Mouse (Mus musculus): ENCODE measurements around the gene Vmn1r13. TPM values are rescaled to one million over a fixed set of nuclear protein-coding genes. Genes with fewer than 3 reads are reported as not detected.
"Not testable (repeated sequence)": the region's sequence is repeated elsewhere in the genome, so short reads cannot be mapped to it uniquely, and the experiment has no call there.

Vmn1r13 gene
- total RNA-seq (2021) = not detected
- long read RNA-seq, experiment 1 = 0 reads
- long read RNA-seq, experiment 2 = 0 reads

GRCm38 (mm10) chr6:57202990-57203389, at the start of gene Vmn1r13:
Gene Vmn1r13 (plus strand): TSS chr6:57203290.
- DNase-seq (ENCODE audit: low spot score in 2 of 2) = not testable (repeated sequence)

GRCm38 (mm10) chr6:57156619-57157018, 46.5 kb upstream of the Vmn1r13 start, which contains the start of gene Vmn1r12:
Gene Vmn1r12 (plus strand): TSS chr6:57156919.
- no peak for DNase-seq (ENCODE audit: low spot score in 2 of 2)

- not testable (repeated sequence) for DNase-seq (ENCODE audit: low spot score in 2 of 2)
Observed at GRCm38 (mm10) chr6:57190016-57190415, 13.1 kb upstream of the Vmn1r13 start.

- DNase-seq (ENCODE audit: low spot score in 2 of 2) = no peak
Observed at GRCm38 (mm10) chr6:57231386-57231785, 28.3 kb downstream of the Vmn1r13 start, which contains the start of gene Vmn1r14. Gene Vmn1r14 (plus strand): TSS chr6:57231686.

- DNase-seq (ENCODE audit: low spot score in 2 of 2) = no peak
Observed at GRCm38 (mm10) chr6:57257652-57258051, 54.6 kb downstream of the Vmn1r13 start, which contains the start of gene Vmn1r15. Gene Vmn1r15 (plus strand): TSS chr6:57257952.

GRCm38 (mm10) chr6:57260990-57261389, 57.9 kb downstream of the Vmn1r13 start:
- no peak for DNase-seq (ENCODE audit: low spot score in 2 of 2)

Other genes with a start within 250 kb of the Vmn1r13 start
- gene Vmn1r5, start 233.0 kb upstream of the Vmn1r13 start, total RNA-seq (2021) = not detected
- gene Vmn1r6, start 206.0 kb upstream of the Vmn1r13 start, total RNA-seq (2021) = not detected
- not detected for gene Vmn1r7, start 178.0 kb upstream of the Vmn1r13 start, total RNA-seq (2021)
- not detected for gene Vmn1r8, start 171.0 kb upstream of the Vmn1r13 start, total RNA-seq (2021)
- not detected for gene Vmn1r9, start 136.5 kb upstream of the Vmn1r13 start, total RNA-seq (2021)
- gene Vmn1r10, start 93.8 kb upstream of the Vmn1r13 start, total RNA-seq (2021) = not detected
- not detected for gene Vmn1r11, start 69.8 kb upstream of the Vmn1r13 start, total RNA-seq (2021)
- not detected for gene Vmn1r12, start 46.4 kb upstream of the Vmn1r13 start, total RNA-seq (2021)
- not detected for gene Vmn1r14, start 28.4 kb downstream of the Vmn1r13 start, total RNA-seq (2021)
- not detected for gene Vmn1r15, start 54.7 kb downstream of the Vmn1r13 start, total RNA-seq (2021)
- not detected for gene Vmn1r16, start 126.2 kb downstream of the Vmn1r13 start, total RNA-seq (2021)
- not detected for gene Vmn1r17, start 160.4 kb downstream of the Vmn1r13 start, total RNA-seq (2021)
- not detected for gene Vmn1r18, start 192.5 kb downstream of the Vmn1r13 start, total RNA-seq (2021)
- gene Vmn1r19, start 200.5 kb downstream of the Vmn1r13 start, total RNA-seq (2021) = not detected
- gene Vmn1r20, start 225.6 kb downstream of the Vmn1r13 start, total RNA-seq (2021) = not detected